Mouse (Mus musculus): ENCODE measurements around the gene Plekhf1. TPM values are rescaled to one million over a fixed set of nuclear protein-coding genes. Genes with fewer than 3 reads are reported as not detected.

The Plekhf1 gene
- polyA plus RNA-seq, 1 experiment from 2014 or later: 4.8 TPM

DNA sequence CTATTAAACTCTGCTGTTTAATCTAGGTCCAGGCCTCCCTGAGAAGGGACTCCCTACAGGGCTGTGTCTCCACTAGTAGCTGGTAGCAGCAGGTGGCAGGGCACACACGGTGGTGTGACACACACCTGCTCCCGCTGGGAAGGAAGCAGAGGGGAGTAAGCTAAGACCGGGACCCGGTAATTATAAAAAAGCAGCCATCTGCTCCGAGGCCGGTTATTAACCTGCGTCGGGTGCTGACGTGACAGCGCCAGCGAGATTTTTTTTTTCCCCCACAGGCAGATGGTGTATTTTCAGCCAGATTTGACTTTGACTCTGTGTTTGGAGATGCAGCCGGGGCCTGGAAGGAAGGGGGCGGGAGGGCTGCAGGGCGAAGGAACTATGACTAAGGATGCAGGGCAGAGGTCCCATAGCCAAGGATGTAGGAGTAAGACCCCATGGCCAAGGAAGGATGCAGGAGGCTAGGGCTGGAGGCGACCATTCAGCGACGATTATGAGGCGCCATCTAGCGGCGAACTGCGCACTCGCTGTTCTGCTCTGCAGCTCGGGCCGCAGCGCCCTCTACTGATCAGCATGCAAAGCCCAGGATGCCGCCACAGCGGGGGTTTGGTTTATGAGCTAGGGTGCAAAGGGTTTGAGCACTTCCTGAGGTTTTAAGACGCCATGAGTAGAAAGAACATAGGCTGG, 27.1 kb downstream of the Plekhf1 start:
- Histone ChIP-seq H3K36me3 (0 out of 2 replicates have a peak, but pooled peaks cover 8% of the 10 kb centered on the region), H3K9ac (no peak overlapping the region), H3K27me3 (no peaks in the 10 kb centered on the region), H3K27ac (replicated peaks) (no peak overlapping the region), H3K4me3 (replicated peaks) (peak overlapping the region; percentile 24), H3K4me1 (peaks cover 5% of the 10 kb centered on the region; the same call in 1 of the 2 replicates), H3K4me2 (replicated peaks) (peak overlapping the region; percentile 40), H3K9me3 (replicated peaks) (no peaks in the 10 kb centered on the region)
- WGBS: 4% methylated on average over 28 of the region's 28 CpGs
- ATAC-seq (ENCODE audit: insufficient number of reproducible peaks, low FRiP score, low TSS enrichment, low read depth): peak; percentile 85

DNA sequence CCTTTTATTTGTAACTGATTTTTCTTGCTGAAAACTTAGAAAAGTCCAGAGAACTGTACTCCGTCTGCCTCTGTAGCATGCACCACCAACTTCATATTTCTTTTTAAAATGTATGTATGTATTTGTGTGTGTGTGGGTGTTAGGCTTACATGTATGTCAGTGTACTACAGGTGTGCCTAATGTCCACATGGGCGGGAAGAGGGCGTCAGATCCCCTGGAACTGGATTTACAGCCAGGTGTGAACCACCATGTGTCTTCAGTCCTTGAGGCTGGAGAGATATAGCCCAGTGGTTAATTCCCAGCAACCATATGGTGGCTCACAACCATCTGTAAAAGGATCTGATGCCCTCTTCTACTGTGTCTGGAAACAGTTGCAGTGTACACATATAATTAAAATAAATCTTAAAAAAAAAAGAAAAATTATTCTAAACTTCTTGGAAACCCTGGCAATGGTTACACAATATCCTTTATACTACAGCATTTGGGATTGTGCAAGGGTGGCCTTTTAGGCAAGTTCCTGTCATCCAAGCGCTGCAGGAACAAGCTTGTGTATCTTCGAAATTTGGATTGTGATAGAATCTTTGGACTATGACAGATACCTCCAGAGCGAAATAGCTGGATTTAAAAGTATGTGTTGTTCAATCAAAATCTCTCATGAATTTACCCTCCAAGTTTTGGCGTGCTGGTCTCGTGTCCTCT, 27.8 kb downstream of the Plekhf1 start:
- no peak overlapping the region for H3K4me3 ChIP-seq (replicated peaks)
- WGBS: 69% methylated on average over 8 of the region's 8 CpGs
- H3K9ac ChIP-seq: no peak overlapping the region
- H3K27me3 ChIP-seq: no peaks in the 10 kb centered on the region
- H3K4me1 ChIP-seq: peaks cover 5% of the 10 kb centered on the region; the same call in 1 of the 2 replicates
- H3K9me3 ChIP-seq (replicated peaks): no peaks in the 10 kb centered on the region
- H3K36me3 ChIP-seq: 0 out of 2 replicates have a peak, but pooled peaks cover 11% of the 10 kb centered on the region
- H3K4me2 ChIP-seq (replicated peaks): no peak overlapping the region
- no peak overlapping the region for H3K27ac ChIP-seq (replicated peaks)
- ATAC-seq (ENCODE audit: insufficient number of reproducible peaks, low FRiP score, low TSS enrichment, low read depth): no peak

DNA sequence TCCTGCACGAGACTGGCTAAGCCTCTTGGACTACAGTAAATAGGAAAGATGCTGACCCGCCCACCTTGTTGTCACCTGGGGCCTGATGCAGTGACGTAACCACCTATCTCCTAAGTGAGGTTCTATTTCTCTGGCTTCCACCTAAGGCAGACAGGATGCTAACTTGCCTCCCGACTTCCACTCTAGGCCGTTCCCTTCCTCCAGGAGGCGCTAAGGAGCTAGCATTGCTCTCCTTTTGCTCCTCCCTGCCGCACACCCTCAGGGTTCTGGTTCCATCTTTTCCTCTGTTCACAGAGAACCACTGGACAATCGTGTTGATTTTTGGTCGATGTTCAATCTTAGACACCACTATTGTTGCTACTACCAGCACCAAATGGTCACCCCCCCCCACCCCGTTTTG, 36.2 kb downstream of the Plekhf1 start:
- Histone ChIP-seq H3K4me1 (no peaks in the 10 kb centered on the region), H3K27ac (replicated peaks) (no peak overlapping the region), H3K4me2 (replicated peaks) (no peak overlapping the region), H3K27me3 (no peaks in the 10 kb centered on the region), H3K4me3 (replicated peaks) (no peak overlapping the region), H3K9ac (no peak overlapping the region), H3K36me3 (0 out of 2 replicates have a peak, but pooled peaks cover 27% of the 10 kb centered on the region), H3K9me3 (replicated peaks) (no peaks in the 10 kb centered on the region)
- WGBS: 50% methylated on average over 10 of the region's 10 CpGs
- ATAC-seq (ENCODE audit: insufficient number of reproducible peaks, low FRiP score, low TSS enrichment, low read depth): no peak

DNA sequence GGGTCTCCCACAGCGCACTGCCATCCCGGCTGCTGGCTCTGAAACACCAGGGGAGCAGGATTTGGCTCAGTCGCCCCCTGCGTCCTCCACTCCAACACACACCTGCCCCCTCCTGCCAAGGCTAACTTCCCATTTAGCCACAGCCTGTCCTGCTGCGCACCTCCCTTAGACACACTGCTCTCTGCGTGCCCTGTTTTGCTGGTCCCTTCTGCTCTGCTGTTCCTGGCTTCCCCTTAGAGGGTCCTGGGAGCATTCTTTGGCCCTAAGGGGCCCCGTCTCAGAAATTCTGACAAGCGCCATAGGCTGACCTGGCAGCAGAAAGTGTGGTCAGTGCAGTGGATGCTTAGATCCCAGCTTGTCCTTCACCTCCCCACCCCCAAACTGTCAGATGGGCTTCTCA, 36.7 kb downstream of the Plekhf1 start:
- no peaks in the 10 kb centered on the region for H3K4me1 ChIP-seq
- no peak overlapping the region for H3K27ac ChIP-seq (replicated peaks)
- 68% methylated on average over 8 of the region's 8 CpGs for WGBS
- H3K4me3 ChIP-seq (replicated peaks): no peak overlapping the region
- H3K9ac ChIP-seq: no peak overlapping the region
- no peak overlapping the region for H3K4me2 ChIP-seq (replicated peaks)
- H3K36me3 ChIP-seq: 0 out of 2 replicates have a peak, but pooled peaks cover 24% of the 10 kb centered on the region
- no peaks in the 10 kb centered on the region for H3K9me3 ChIP-seq (replicated peaks)
- ATAC-seq (ENCODE audit: insufficient number of reproducible peaks, low FRiP score, low TSS enrichment, low read depth): no peak
- H3K27me3 ChIP-seq: no peaks in the 10 kb centered on the region

DNA sequence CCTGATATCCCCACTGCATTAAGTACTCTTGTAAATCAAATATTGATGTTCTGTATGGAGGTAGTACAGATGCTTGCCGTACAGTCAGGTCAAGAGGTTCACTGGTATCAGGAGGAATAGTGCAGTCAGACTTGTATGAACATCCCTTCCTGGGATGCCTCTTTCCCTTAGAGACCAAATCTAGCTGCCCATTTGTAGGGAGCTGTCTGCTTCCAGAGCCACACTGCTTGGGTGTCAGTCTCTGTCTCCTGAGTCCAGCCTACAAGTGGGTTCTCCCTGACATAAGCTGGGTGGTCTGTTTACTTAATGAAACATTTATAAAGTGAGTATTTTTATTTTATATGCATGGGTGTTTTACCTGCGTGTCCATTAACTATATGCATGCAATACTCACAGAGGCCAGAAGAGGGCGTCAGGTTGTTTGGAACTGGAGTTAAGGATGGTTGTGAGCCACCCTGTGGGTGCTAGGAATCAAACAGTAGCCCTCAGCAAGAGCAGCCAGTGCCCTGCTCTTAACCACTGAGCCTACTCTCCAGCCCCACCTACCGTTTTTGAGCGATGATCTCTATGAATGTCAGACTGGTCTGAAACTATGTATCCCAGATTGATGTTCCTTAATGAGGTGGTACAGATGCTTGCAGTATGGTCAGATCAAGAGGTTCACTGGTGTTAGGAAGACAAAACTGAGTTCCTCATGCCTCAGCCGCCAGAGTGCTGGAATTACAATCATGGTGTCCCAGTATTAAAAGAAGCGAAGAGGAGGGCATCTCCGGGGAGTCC, 37.6 kb downstream of the Plekhf1 start:
- Histone ChIP-seq H3K9me3 (replicated peaks) (no peaks in the 10 kb centered on the region), H3K9ac (no peak overlapping the region), H3K4me2 (replicated peaks) (no peak overlapping the region), H3K27ac (replicated peaks) (no peak overlapping the region), H3K4me3 (replicated peaks) (no peak overlapping the region), H3K36me3 (0 out of 2 replicates have a peak, but pooled peaks cover 21% of the 10 kb centered on the region), H3K4me1 (no peaks in the 10 kb centered on the region), H3K27me3 (no peaks in the 10 kb centered on the region)
- no peak for ATAC-seq (ENCODE audit: insufficient number of reproducible peaks, low FRiP score, low TSS enrichment, low read depth)
- WGBS: 88% methylated on average over 8 of the region's 8 CpGs

DNA sequence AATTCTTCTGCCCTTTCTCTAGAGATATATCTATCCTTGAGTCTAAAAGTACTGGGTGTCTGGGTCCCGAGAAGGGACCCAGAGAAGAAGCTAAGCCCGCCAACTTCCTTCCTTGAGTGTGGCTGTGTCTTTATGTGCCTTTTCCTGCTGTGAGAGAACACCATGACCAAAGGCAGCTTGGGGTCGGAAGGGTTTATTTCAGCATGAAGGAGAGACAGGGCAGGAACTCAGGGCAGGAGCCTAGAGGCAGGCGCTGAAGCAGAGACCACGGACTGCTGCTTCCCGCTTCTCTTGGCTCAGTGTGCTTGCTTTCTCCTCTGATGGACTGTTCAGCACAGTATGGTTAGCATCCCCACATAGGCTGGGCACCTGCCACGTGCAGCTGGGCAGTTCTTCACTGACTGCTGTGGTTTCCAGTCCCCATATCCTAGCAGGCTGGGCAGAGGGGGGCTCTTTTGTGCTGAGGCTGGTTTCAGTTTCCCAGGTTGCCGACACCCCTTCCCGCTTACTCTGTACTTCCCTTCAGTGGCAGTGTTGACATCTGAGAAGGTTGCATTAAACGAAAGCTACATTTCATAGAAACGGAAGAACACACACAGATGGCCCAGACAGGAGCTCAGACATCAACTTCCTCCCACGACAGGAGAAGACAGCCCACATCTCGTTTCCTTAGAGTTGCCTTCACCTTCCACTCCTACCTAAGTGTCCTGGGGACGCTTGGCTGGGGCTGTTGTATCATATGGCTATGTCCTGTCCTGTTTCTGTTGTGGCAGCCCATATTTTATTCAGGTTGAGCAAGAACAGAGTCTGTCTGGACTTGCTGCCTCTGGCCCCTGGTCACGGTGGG, 38.5 kb downstream of the Plekhf1 start:
- no peaks in the 10 kb centered on the region for H3K27me3 ChIP-seq
- H3K9ac ChIP-seq: no peak overlapping the region
- H3K36me3 ChIP-seq: 0 out of 2 replicates have a peak, but pooled peaks cover 13% of the 10 kb centered on the region
- H3K4me3 ChIP-seq (replicated peaks): no peak overlapping the region
- WGBS: 73% methylated on average over 15 of the region's 15 CpGs
- ATAC-seq (ENCODE audit: insufficient number of reproducible peaks, low FRiP score, low TSS enrichment, low read depth): no peak
- no peaks in the 10 kb centered on the region for H3K9me3 ChIP-seq (replicated peaks)
- H3K4me2 ChIP-seq (replicated peaks): no peak overlapping the region
- H3K4me1 ChIP-seq: peaks cover 2% of the 10 kb centered on the region
- no peak overlapping the region for H3K27ac ChIP-seq (replicated peaks)

DNA sequence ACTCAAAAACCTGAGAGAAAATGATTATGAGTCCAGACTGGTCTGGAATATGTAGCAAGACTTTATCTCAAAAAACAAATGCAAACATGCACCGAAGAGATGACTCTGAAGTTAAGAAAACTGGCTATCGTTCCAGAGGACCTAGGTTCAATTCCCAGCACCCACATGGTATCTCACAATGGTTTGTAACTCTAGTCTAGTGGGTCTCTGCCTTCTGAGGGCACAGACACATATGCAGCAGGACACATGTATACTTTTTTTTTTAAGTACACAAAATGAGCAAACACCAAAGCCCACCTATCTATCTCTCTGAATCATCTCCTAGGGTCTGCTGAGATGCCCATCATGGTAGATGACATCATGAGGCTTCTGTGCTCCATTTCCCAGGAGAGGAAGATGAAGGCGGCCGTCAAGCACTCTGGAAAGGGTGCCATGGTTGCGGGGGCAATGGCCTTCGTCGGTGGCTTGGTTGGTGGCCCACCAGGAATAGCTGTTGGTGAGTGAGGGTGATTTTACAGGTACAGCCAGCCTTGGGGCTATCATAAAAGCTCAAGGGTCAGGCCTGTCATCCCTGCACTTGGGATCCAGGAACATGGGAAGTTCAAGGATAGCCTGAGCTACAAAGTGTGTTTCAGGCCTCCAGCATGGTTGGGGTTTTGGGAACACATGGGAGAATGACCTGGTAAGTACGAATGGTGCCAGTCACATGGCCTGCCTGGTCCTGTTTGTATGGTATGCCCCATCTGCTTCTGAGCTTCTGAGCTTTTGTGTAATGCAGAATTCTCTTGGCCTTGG, 39.3 kb downstream of the Plekhf1 start:
- no peak overlapping the region for H3K27ac ChIP-seq (replicated peaks)
- no peak overlapping the region for H3K4me2 ChIP-seq (replicated peaks)
- no peak overlapping the region for H3K9ac ChIP-seq
- no peak overlapping the region for H3K4me3 ChIP-seq (replicated peaks)
- 0 out of 2 replicates have a peak, but pooled peaks cover 13% of the 10 kb centered on the region for H3K36me3 ChIP-seq
- WGBS: 88% methylated on average over 8 of the region's 8 CpGs
- H3K9me3 ChIP-seq (replicated peaks): no peaks in the 10 kb centered on the region
- peaks cover 7% of the 10 kb centered on the region for H3K4me1 ChIP-seq
- no peak for ATAC-seq (ENCODE audit: insufficient number of reproducible peaks, low FRiP score, low TSS enrichment, low read depth)
- no peaks in the 10 kb centered on the region for H3K27me3 ChIP-seq

DNA sequence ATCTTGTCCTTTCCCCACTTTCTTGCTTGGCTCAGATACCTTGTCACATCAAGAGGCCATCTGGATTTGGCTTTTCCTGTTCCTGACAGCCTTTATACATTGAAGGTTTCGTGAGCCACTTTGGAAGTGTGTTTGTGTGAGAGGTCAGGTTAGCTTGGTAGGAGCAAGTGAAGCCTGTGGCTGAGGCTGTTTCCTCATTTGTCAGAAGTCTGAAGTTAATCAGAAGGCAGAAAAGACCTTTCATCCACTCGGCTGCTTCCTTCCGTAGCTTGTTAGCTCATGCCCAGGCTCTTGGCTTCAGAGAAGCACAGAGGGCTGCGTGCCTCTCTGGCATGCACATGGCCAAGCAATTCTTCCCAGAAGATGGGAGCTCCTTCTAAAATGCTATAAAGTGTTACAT, 40.0 kb downstream of the Plekhf1 start:
- no peaks in the 10 kb centered on the region for H3K27me3 ChIP-seq
- peaks cover 12% of the 10 kb centered on the region for H3K4me1 ChIP-seq
- no peak for ATAC-seq (ENCODE audit: insufficient number of reproducible peaks, low FRiP score, low TSS enrichment, low read depth)
- H3K9ac ChIP-seq: no peak overlapping the region
- no peak overlapping the region for H3K4me3 ChIP-seq (replicated peaks)
- 49% methylated on average over 4 of the region's 4 CpGs for WGBS
- H3K27ac ChIP-seq (replicated peaks): no peak overlapping the region
- no peaks in the 10 kb centered on the region for H3K9me3 ChIP-seq (replicated peaks)
- 0 out of 2 replicates have a peak, but pooled peaks cover 13% of the 10 kb centered on the region for H3K36me3 ChIP-seq
- H3K4me2 ChIP-seq (replicated peaks): no peak overlapping the region

DNA sequence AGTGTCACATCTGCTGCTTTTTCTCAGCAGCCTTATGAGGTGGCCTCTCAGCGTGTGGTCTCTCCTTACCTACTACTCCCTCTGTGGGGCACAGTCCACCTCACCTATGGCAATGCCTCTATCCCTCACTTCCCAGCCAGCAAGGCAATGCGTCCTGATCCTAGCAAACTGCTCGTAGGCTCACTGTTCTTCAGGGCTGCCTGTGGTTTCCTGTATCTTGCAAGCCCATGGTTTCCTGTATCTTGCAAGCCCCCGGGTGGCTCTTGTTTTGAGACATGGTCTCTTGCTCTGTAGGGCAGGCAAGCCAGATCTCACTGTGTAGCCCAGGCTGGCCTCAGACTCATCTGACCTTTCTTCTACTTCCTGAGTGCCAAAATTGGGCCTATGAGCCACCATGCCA, 41.0 kb downstream of the Plekhf1 start:
- Histone ChIP-seq H3K4me2 (replicated peaks) (no peak overlapping the region), H3K4me1 (peaks cover 15% of the 10 kb centered on the region), H3K27me3 (no peaks in the 10 kb centered on the region), H3K9ac (no peak overlapping the region), H3K27ac (replicated peaks) (no peak overlapping the region), H3K4me3 (replicated peaks) (no peak overlapping the region), H3K9me3 (replicated peaks) (no peaks in the 10 kb centered on the region), H3K36me3 (0 out of 2 replicates have a peak, but pooled peaks cover 13% of the 10 kb centered on the region)
- no peak for ATAC-seq (ENCODE audit: insufficient number of reproducible peaks, low FRiP score, low TSS enrichment, low read depth)
- WGBS: 68% methylated on average over 4 of the region's 4 CpGs

DNA sequence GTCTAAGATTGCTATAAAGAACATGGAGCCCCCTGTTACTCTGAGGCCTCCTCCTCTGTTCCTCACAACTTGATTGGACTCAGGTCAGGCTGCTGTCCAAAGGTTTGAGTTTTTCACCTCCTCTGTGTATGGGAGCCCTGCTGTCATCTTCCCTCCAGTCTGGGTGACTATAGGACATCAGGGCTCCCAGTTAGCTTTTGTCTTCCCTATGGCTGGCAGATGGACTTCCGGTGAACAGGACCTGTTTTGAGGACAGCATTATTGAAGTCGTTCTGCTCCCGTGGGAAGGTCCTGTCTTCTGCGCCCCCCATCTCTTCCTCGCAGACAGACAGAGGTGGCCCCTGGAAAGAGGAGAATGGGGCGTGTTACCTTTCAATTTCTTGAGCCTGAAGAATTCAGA, 43.0 kb downstream of the Plekhf1 start:
- peaks cover 15% of the 10 kb centered on the region for H3K4me1 ChIP-seq
- ATAC-seq (ENCODE audit: insufficient number of reproducible peaks, low FRiP score, low TSS enrichment, low read depth): no peak
- H3K4me2 ChIP-seq (replicated peaks): 0 out of 2 replicates have a peak overlapping the region, but pooled peaks have one; percentile 93
- 85% methylated on average over 6 of the region's 6 CpGs for WGBS
- no peak overlapping the region for H3K27ac ChIP-seq (replicated peaks)
- H3K4me3 ChIP-seq (replicated peaks): no peak overlapping the region
- H3K36me3 ChIP-seq: 0 out of 2 replicates have a peak, but pooled peaks cover 8% of the 10 kb centered on the region
- H3K9me3 ChIP-seq (replicated peaks): no peaks in the 10 kb centered on the region
- H3K9ac ChIP-seq: no peak overlapping the region
- no peaks in the 10 kb centered on the region for H3K27me3 ChIP-seq

Measured in embryonic facial prominence, embryonic 15.5 days (tissue).